Mouse (Mus musculus) kidney, postnatal 36 days (tissue): ENCODE results near the gene Rbm19.
"Not testable (repeated sequence)": the region's sequence is repeated elsewhere in the genome, so short reads cannot be mapped to it uniquely, and the experiment has no call there.

Source experiments
- DNase-seq, 2 experiments: peaks; one replicate each; pipeline ENCODE4 v3.0.0; 2021 to 2022; ENCODE audit warnings: mixed read lengths in 2 of 2

The Rbm19 gene

GRCm38 (mm10) chr5:120116261-120117050, at the start of gene Rbm19:
Rbm19 (plus strand) TSS chr5:120116465.
- peak; percentile 92 to 98 for DNase-seq

DNA sequence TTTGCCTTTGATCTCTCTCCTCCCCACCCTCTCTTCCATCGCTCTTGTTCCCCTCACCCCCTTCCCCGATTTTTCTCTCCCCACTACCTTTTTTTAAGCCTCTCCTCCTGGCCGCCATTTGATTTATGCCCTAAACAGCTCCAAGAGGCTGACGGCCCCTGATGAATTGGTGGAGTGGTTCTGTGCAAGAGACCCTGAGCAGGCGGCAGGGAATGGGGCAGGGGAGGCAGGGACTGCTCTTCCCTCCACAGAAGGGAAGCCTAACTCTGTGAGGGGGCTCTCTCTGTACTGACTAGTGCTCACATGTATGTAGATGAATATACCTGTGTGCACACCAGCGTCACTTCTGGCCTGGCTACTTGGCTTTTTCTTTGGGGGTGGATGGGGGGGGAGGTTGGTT, 49.0 kb upstream of the Rbm19 start:
- DNase-seq, result no peak

DNA sequence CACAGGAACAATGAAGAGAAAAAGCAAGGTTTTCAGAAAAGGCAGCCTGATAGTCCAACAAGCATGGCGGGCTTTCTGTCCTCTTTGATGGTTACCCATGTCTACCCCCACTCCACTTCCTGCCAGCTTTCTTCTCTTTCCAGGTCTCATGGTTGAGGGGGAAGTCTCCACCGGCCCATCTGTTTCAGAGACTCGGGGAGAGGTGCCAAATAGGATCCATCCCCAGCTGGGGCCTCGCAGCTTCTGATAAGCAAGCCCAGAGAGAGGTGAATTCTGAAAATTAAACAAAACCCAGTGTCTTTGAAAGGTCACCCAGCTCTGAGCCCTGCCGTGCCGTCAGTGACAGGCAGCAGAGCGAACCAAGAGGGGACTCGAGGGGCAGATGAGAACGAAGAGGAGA, 42.2 kb upstream of the Rbm19 start:
- DNase-seq, result no peak

- DNase-seq, result no peak
These were observed 36.2 kb upstream of the Rbm19 start for GRCm38 (mm10) chr5:120080027-120080426.

DNA sequence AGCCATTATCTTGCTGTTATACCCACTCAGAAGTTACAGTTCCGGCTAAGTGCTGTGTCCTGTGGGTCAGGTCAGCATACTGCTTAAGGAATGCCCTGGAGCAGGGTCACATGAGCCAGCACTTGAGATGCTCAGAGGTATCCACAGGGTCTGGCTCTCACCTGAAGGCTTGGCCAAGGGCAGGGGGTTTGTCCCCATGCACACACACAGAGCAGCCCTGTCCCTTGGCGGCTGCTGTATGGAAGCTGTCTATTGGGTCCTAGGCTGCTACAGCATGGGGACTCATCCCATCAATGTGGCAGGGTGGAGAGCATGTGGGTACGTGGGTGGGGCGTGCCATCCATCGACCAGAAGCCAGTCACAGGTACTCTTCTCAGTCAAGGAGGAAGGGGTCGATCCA, 35.8 kb upstream of the Rbm19 start:
- no peak for DNase-seq

- DNase-seq, result peak; percentile 83 to 96
These were observed 27.7 kb upstream of the Rbm19 start for GRCm38 (mm10) chr5:120088561-120088960.

GRCm38 (mm10) chr5:120094602-120095001, 21.7 kb upstream of the Rbm19 start:
- DNase-seq, result peak; percentile 23 to 74

DNA sequence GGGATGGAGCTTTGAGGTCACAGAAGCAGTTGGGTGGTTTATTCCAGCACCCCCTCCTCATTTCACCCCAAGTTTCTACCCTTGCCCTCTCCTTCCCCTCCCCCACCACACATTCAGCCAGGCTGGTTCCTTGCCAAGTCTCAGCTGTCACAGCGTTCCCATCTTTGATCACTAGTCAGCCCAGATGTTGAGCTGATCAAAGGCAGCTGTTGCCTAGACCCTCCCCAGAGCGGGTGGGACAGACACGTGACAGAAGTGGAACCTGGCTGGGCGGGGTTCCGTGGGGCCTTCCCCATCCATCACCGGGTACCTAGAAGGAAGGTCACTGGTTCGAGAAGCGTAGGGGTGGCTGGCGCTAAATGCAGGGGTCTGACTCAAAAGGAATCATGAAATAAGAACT, 19.2 kb upstream of the Rbm19 start:
- no peak for DNase-seq

DNA sequence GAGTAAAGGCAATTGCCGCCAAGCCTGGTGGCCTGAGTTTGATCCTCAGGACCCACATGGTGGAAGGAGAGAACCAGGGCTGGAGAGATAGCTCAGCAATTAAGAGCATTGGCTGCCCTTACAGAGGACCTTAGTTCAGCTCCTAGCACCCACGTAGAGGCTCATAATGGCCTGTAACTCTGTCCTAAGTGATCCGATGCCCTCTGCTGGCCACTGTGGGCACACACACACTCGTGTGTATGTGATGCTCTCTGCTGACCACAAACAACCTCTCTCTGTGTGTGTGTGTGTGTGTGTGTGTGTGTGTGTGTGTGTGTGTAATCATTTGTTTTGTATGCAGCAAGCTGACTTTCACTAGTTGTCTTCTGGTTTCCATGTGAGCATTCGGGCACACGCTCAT, 15.5 kb upstream of the Rbm19 start:
- DNase-seq, result no peak

DNA sequence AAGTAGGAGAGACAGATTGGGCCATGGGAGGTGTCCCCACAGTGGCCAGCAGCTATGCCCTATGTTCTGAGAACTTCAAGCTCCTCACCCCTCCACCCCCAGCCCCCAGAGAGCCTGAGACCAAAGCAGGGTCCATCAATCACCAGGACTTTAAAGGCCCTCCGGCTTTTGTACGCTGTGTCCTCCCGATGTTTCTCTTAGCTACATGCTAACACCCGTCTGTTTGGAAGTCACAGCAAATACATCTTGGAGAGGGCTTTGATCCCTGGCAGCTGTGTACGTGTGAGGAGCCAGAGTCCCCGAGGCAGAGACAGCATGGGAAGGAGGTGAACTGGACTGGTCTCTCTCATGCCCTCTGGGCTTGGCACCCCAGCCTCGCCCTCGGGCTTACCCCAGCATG, 14.2 kb upstream of the Rbm19 start:
- DNase-seq, result no peak

DNA sequence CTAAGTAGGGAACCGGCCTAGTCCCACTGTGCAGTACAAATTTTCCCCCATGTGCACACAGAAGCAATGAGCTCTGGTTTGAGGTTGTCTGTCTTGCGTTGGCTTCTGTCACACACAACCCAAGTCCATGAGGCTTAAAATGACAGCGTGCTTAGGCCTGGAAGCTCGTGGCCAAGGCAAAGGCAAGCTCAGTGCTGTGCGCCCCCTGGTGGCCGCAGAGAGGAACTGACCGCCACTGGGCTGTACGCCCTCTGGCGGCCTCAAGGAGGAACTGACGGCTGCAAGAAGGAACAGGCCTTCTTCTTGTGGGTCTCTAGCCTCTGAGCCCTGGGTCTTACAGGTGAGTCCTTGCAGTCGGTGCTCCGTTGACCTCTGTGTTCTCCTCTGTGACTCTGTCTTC, 13.5 kb upstream of the Rbm19 start:
- DNase-seq, result peak; percentile 12 to 63

- peak; percentile 11 to 26 for DNase-seq
These were observed 12.8 kb upstream of the Rbm19 start for GRCm38 (mm10) chr5:120103458-120103857.

DNA sequence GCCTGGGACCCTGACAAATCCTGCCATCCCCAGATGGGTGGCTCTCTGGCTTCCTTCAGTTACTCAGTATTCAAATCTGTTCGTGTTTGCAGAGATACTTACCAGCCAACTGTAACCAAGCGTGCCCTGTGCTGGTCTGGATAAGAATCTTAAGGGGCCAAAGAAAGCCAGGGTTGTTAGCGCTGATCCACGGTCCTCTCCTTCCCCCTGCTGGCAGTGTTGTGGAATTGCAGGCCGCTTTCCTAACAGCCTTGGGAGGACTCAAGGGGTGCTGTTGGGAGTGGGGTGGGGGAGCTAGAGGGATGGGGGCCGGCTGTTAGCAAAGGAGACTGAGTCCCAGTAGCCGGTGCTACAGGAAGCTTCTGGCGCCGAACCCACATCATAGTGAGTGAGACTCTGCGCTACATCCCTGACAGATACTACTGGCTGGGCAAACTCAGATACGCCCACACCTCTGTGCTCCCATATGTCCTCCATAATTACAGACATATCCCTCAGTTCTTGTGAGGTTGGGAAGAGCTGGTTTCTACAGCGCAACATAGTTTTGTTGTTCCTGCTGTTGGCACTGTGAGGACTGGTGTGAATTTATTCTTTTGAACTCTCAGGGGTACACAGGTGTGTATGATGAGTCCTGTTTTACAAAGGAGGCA, 9.7 kb upstream of the Rbm19 start:
- DNase-seq, result peak; percentile 14 to 48

- DNase-seq, result no peak
These were observed 1.9 kb upstream of the Rbm19 start for GRCm38 (mm10) chr5:120114361-120114760.

- not testable (repeated sequence) for DNase-seq
These were observed 896 bp downstream of the Rbm19 start for GRCm38 (mm10) chr5:120117161-120117560.

DNA sequence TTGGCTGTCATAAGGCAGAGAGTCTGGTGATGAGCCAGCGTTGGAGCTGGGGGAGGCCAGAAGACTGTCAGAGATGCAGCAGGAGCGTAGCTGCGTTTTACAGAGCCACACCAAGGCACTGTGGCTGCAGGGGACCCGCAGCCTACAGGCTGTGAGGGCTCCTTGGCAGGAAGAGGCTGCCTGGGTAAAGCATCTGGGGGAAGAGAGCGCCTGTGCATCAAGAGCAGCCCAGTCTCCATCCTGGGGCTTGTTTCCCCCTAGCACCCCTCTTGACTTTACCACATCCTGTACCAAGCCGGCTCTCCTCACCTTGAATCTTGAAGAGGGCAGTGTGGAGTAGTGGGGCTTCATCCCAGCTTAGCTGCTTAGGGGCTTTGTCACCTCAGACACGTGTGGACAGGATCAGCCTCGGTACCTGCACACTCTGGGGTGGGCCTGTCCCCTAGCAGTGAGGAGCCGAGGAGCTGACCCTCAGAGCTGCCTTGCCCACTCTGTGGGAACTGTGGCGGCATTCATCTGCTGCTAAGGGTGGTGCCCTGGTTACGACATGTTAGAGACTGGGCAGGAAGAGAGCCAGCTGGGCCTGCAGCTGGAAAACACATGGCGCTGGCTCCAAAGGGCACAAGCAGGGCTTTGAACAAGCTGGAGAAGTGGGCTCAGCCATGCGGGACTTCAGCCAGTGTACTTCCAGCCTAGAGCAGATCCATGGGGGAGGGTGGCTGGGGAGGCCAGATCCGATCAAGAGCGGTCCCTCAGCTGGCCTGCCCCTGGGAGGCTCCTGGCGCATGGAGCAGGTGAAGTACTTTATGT, 8.8 kb downstream of the Rbm19 start:
- peak; percentile 7 to 40 for DNase-seq

GRCm38 (mm10) chr5:120127641-120128040, 11.4 kb downstream of the Rbm19 start:
- DNase-seq, result peak in 1 of 2 experiments; percentile 38

GRCm38 (mm10) chr5:120128511-120128910, 12.2 kb downstream of the Rbm19 start:
- no peak for DNase-seq

- no peak for DNase-seq
These were observed 12.8 kb downstream of the Rbm19 start for GRCm38 (mm10) chr5:120129070-120129469.

- no peak for DNase-seq
These were observed 13.5 kb downstream of the Rbm19 start for GRCm38 (mm10) chr5:120129761-120130160.

GRCm38 (mm10) chr5:120130163-120130562, 13.9 kb downstream of the Rbm19 start:
- DNase-seq, result no peak

GRCm38 (mm10) chr5:120131600-120131999, 15.3 kb downstream of the Rbm19 start:
- peak; percentile 13 to 70 for DNase-seq

DNA sequence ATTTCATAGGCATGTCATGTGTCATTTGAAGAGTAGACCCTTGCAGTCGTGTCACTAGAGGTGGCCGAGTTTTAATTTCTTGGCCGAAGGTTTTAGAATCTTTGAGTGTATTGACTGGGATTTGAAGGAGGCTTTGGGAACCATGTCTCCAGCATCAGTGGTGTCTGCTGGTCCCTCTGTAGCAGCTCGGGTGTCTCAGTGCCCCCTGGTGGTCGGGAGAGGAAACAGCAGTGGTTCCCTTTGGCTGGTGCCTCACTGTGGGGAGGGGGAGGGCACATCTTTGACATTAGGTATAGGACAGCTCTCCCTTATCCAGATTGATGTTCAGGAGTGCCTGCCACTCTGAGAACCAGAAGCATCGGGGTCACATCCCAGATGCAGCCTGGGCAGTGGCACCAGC, 17.7 kb downstream of the Rbm19 start:
- DNase-seq, result peak; percentile 24 to 68
